Mouse (Mus musculus) G1E (cell line): ENCODE results near the gene Tep1.

Source experiments
- CTCF ChIP-seq: IDR thresholded peaks from 2 replicates; pipeline ENCODE4 v1.5.1; 2012; ENCODE audit warnings: low read depth, low read length, inconsistent platforms, mixed read lengths
- GATA1 ChIP-seq: IDR thresholded peaks from 2 replicates; pipeline ENCODE4 v1.6.1; 2012; ENCODE audit warnings: borderline replicate concordance, low read length, inconsistent platforms, mixed read lengths
- TAL1 ChIP-seq: conservative IDR thresholded peaks from 2 replicates; pipeline ENCODE4 v1.6.1; 2012; ENCODE audit warnings: low read depth, low read length, inconsistent platforms, mixed read lengths

DNA sequence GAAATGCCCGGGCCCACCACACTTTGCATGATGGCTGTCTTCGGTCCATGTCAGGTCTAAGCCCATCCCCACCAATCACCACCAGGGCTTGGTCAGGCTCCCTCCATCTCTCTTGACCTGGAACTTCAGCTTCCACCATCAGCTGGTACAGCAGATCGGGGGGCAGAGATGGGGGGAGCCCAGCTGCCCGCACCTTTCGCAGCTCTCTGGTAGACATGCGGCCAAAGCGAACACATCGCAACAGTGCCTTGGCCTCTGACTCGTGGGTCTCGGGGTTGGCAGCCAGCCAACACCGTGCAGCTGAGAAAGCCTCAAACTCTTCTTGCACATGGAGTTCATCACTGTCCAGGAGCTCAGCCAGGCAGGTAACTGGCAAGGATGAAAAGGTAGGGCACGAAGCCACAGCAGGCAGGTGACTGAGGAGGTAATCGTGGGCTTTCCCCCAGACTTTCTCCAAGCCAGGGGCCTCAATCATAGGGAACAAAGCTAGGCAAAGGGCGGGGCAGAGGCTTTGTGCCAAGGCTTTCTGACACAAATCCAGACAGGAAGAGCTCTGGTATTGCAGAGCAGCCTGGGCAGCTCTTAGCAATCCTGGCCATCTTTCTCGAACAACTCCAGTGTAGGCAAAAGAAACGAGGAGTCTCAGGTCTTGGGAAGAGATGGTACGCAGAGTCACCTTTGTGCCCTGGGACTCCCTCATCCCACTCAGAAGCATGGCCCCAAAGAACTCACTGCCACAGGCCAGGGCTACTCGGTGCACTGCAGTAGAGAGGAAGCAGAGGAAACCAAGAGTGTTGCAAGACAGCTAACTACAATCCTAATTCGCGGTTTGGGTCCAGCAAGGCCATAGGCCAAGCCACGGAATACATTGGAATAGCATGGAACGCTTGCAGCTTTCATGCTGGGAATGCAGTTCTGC lies 22.4 kb upstream of the Tep1 start:
- TF ChIP-seq CTCF (no peak), GATA1 (no peak), TAL1 (no peak)
